Mouse (Mus musculus): Measurements from ENCODE around the gene Chchd3. TPM values are rescaled to one million over a fixed set of nuclear protein-coding genes. Genes with fewer than 3 reads are reported as not detected.

Chchd3 gene
- polyA plus RNA-seq (2014; fragmentation: Nextera tagmentation; extraction: Ambion mirVana): 150 and 154 TPM in 2 replicates

DNA sequence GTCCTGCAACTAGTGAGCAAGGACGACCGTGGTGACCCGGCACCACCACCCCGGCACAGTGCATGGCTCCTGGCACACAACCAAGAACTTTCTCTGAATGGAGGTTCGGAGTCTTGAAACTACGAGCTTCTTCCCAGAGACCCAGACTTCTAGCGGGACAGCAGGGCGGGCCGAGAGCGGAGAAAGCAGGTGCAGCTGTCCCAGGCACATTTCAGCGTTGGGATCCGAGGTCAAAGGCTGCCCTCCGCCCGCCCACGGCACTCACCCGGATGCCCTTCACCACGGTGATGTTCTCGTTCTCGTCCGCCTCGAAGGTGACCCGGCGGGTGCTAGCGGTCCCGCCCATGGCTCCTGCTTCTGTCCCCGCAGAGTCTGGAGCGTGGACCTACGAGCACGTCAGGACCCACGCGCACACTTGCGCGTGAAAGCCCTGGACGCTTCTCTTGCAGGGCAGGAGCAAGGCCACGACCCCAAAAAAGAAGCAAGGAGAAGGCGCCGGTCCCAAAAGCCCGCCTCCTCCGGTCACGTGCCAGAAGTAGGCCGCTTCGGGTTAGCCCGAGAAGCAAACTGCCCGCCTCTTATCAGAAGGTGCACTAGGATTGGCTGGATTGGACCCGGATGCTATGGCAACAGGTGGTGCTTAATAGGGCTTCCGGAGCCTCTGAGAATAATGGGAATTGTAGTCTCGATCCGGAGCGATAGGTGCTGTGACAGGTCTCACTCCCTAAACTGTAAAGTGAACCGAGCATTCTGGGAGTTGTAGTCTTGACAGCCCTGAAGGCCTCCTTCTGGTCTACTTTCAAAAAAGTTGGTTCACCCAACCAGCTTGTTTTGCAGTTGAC, at the start of gene Chchd3:
Gene Chchd3 (minus strand): TSS at position 526 of the 842 bp plus-strand sequence.
- DNase-seq (ENCODE audit: low spot score) (peak; percentile 99), ATAC-seq (peak; percentile 100)
- WGBS: under 1% methylated on average over 50 of the region's 50 CpGs
- H3K4me2 ChIP-seq (ENCODE audit: low read length): peak within 1 kb of the TSS; percentile 83
- H3K9ac ChIP-seq (ENCODE audit: low read length): peak within 1 kb of the TSS; percentile 81
- H3K27me3 ChIP-seq (replicated peaks; ENCODE audit: control insufficient read depth, insufficient read depth, low read length): no peaks in the 10 kb centered on the region
- H3K9me3 ChIP-seq (replicated peaks; ENCODE audit: control insufficient read depth, low read length): no peaks in the 10 kb centered on the region
- peak within 1 kb of the TSS; percentile 93 for H3K4me3 ChIP-seq (ENCODE audit: low read depth, low read length)
- H3K36me3 ChIP-seq (ENCODE audit: control insufficient read depth, insufficient read depth, low read length): peaks cover 2% of the 10 kb centered on the region
- peaks cover 6% of the 10 kb centered on the region for H3K4me1 ChIP-seq (ENCODE audit: control insufficient read depth, insufficient read depth, low read length)
- H3K27ac ChIP-seq (ENCODE audit: low read depth, low read length): no peak within 1 kb of the TSS

DNA sequence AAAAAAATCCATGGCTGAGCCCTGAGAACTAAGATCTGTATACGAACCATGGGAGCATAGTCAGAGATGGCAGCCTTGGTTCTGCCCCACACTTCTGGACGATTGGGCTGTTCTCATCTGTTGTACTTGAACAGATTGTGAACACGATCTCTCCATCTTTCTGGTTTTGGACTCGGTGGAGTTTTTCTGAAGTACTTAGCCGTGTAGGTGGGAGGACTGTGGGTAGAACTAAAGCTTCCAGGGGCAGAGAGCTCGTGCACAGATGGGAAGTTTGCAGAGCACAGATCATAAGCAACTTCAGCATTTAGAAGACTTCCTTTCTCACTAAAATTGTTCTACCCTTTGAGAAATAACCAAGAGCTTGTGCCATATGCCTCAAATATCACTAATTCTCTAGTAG, 44.6 kb upstream of the Chchd3 start:
- H3K27ac ChIP-seq (ENCODE audit: low read depth, low read length): no peak overlapping the region

DNA sequence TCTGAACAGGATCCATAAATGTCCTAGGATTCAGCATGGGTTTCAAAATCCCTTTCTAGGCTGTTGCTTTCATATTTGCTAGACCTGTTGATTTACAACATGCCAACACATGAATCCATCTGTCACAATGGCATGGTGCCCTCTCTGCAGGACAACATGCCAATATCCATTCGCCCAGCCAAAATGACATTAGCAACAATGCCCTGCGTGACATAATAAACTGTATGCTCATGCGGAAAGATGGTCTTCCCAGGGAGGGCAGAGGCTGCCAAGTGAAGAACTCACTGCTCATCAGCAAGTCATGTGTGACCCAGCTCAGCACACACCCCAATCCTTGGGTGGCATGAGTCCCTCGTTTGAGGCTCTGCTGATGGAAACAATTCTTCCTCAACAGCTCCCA, 38.8 kb upstream of the Chchd3 start:
- H3K4me3 ChIP-seq (ENCODE audit: low read depth, low read length): no peak overlapping the region
- no peak overlapping the region for H3K27ac ChIP-seq (ENCODE audit: low read depth, low read length)
- no peak overlapping the region for H3K4me2 ChIP-seq (ENCODE audit: low read length)
- no peaks in the 10 kb centered on the region for H3K4me1 ChIP-seq (ENCODE audit: control insufficient read depth, insufficient read depth, low read length)
- no peak for ATAC-seq
- no peaks in the 10 kb centered on the region for H3K9me3 ChIP-seq (replicated peaks; ENCODE audit: control insufficient read depth, low read length)
- H3K36me3 ChIP-seq (ENCODE audit: control insufficient read depth, insufficient read depth, low read length): no peaks in the 10 kb centered on the region
- no peaks in the 10 kb centered on the region for H3K27me3 ChIP-seq (replicated peaks; ENCODE audit: control insufficient read depth, insufficient read depth, low read length)
- no peak overlapping the region for H3K9ac ChIP-seq (ENCODE audit: low read length)
- WGBS: 70% methylated on average over 4 of the region's 4 CpGs
- peak; percentile 17 for DNase-seq (ENCODE audit: low spot score)

More for the DNA sequence above, 44.6 kb upstream of the Chchd3 start:
- H3K4me2 ChIP-seq (ENCODE audit: low read length): no peak overlapping the region
- DNase-seq (ENCODE audit: low spot score) (no peak), ATAC-seq (no peak)
- H3K4me1 ChIP-seq (ENCODE audit: control insufficient read depth, insufficient read depth, low read length): no peaks in the 10 kb centered on the region
- no peak overlapping the region for H3K4me3 ChIP-seq (ENCODE audit: low read depth, low read length)
- no peaks in the 10 kb centered on the region for H3K9me3 ChIP-seq (replicated peaks; ENCODE audit: control insufficient read depth, low read length)
- 82% methylated on average over 6 of the region's 6 CpGs for WGBS
- no peaks in the 10 kb centered on the region for H3K36me3 ChIP-seq (ENCODE audit: control insufficient read depth, insufficient read depth, low read length)
- no peak overlapping the region for H3K9ac ChIP-seq (ENCODE audit: low read length)
- H3K27me3 ChIP-seq (replicated peaks; ENCODE audit: control insufficient read depth, insufficient read depth, low read length): no peaks in the 10 kb centered on the region

DNA sequence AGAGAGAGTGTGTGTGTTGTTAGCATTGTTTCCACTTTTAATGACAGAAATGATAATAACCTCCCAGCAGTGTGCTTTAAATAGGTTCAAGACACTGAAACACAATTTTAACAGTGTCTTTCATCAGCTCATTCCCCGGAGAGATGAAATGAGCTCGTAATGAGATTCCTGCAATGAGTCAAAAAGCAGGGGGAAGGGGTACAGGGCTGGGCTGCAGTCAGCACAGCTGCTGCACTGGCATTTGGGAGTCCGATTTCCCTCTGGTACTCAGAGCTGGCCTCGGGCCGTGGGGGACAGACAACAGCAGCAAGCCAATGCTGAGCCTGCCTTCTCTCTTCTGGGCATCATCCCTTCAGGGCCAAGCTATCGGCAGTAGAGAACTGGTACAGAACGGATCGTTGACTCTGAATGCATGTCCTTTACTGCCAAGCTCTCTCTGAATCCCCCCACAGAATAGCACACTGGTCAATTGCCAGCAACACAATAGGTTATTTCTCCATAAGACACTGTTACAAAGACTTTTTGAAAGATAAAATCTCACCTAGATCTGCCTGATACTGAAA, 34.7 kb upstream of the Chchd3 start:
- no peak overlapping the region for H3K4me2 ChIP-seq (ENCODE audit: low read length)
- no peaks in the 10 kb centered on the region for H3K4me1 ChIP-seq (ENCODE audit: control insufficient read depth, insufficient read depth, low read length)
- no peak overlapping the region for H3K4me3 ChIP-seq (ENCODE audit: low read depth, low read length)
- no peak overlapping the region for H3K27ac ChIP-seq (ENCODE audit: low read depth, low read length)
- H3K36me3 ChIP-seq (ENCODE audit: control insufficient read depth, insufficient read depth, low read length): no peaks in the 10 kb centered on the region
- DNase-seq (ENCODE audit: low spot score) (peak; percentile 28), ATAC-seq (no peak)
- H3K9ac ChIP-seq (ENCODE audit: low read length): no peak overlapping the region
- no peaks in the 10 kb centered on the region for H3K27me3 ChIP-seq (replicated peaks; ENCODE audit: control insufficient read depth, insufficient read depth, low read length)
- H3K9me3 ChIP-seq (replicated peaks; ENCODE audit: control insufficient read depth, low read length): no peaks in the 10 kb centered on the region
- WGBS: 27% methylated on average over 8 of the region's 8 CpGs

DNA sequence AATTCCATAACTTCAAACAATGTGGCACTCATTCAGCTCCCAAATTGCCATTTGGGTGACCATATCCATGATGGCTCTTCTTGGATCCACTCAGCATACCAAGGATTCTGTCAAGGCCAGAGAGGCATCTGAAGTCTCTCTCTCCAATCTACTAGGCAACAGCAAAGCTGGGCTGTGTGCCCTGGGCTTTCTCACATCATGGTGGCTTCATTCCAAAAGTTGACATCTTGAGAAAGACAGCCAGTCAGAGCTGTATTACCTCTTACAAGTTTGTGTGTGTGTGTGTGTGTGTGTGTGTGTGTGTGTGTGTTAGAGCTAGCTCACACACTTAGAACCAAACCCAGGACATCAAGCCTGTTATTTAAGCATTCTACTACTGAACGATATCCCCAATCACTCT, 20.1 kb upstream of the Chchd3 start:
- Histone ChIP-seq H3K4me2 (ENCODE audit: low read length) (no peak overlapping the region), H3K9me3 (replicated peaks; ENCODE audit: control insufficient read depth, low read length) (no peaks in the 10 kb centered on the region), H3K27ac (ENCODE audit: low read depth, low read length) (no peak overlapping the region), H3K4me1 (ENCODE audit: control insufficient read depth, insufficient read depth, low read length) (no peaks in the 10 kb centered on the region), H3K27me3 (replicated peaks; ENCODE audit: control insufficient read depth, insufficient read depth, low read length) (no peaks in the 10 kb centered on the region), H3K36me3 (ENCODE audit: control insufficient read depth, insufficient read depth, low read length) (no peaks in the 10 kb centered on the region), H3K9ac (ENCODE audit: low read length) (no peak overlapping the region), H3K4me3 (ENCODE audit: low read depth, low read length) (no peak overlapping the region)
- DNase-seq (ENCODE audit: low spot score): peak; percentile 81
- 89% methylated on average over 1 of the region's 1 CpGs for WGBS
- peak; percentile 46; the same call in 1 of the 2 replicates for ATAC-seq

DNA sequence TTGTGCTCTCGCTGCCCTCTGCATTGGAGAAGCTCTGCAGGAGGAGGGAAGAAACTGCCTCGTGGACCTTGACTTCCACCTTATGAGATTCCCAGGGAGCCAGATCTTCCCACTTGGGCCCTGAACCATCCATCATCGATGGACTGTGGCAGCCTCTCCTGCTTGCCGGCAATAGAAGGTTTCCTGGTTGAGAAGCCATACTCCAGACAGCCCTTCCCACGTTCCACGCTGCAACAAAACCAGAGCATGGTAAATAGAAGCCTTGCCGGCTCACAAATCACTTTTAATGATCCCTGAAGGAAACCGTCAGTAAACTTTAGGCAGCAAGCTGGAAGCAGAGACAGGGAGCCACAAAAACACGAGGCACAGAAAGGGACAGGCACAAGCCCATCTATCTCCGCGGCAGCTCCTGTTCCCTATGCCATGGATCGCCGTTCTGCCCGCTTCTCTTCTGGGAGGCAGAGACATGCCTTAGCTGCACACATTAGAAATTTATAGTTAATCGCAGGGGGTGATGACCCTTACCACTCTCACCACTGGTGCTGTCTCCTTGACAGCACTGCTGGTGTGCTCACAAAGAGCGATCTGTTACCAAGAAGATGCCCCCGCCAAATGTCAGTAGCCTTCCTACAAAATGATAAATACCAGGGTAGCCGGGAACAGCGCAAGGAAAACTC, 18.3 kb upstream of the Chchd3 start:
- H3K9ac ChIP-seq (ENCODE audit: low read length): no peak overlapping the region
- no peaks in the 10 kb centered on the region for H3K36me3 ChIP-seq (ENCODE audit: control insufficient read depth, insufficient read depth, low read length)
- no peaks in the 10 kb centered on the region for H3K9me3 ChIP-seq (replicated peaks; ENCODE audit: control insufficient read depth, low read length)
- no peak overlapping the region for H3K4me2 ChIP-seq (ENCODE audit: low read length)
- DNase-seq (ENCODE audit: low spot score) (no peak), ATAC-seq (no peak)
- H3K27me3 ChIP-seq (replicated peaks; ENCODE audit: control insufficient read depth, insufficient read depth, low read length): no peaks in the 10 kb centered on the region
- no peaks in the 10 kb centered on the region for H3K4me1 ChIP-seq (ENCODE audit: control insufficient read depth, insufficient read depth, low read length)
- H3K4me3 ChIP-seq (ENCODE audit: low read depth, low read length): no peak overlapping the region
- 89% methylated on average over 19 of the region's 19 CpGs for WGBS
- no peak overlapping the region for H3K27ac ChIP-seq (ENCODE audit: low read depth, low read length)

DNA sequence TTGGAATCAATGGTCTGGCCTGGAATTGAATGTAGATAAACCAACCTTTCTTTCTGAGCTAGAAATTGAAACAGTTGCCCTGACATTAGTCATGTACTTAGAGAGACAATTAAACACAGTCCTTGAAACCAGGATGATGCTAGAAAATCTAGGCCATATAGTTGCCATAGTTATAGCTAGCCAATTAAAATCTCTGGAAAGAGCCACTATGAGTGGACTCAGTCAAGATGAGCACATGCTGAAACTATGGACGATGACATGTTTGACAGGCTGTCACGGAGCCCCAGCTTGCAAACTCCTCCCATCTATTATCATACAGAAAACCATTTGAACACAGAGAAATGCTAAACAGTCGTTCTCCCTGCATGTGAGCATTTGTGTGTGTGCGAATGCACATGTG, 6.4 kb upstream of the Chchd3 start:
- 69% methylated on average over 4 of the region's 4 CpGs for WGBS
- H3K9me3 ChIP-seq (replicated peaks; ENCODE audit: control insufficient read depth, low read length): no peaks in the 10 kb centered on the region
- no peak overlapping the region for H3K27ac ChIP-seq (ENCODE audit: low read depth, low read length)
- H3K4me3 ChIP-seq (ENCODE audit: low read depth, low read length): no peak overlapping the region
- H3K36me3 ChIP-seq (ENCODE audit: control insufficient read depth, insufficient read depth, low read length): no peaks in the 10 kb centered on the region
- H3K4me2 ChIP-seq (ENCODE audit: low read length): no peak overlapping the region
- H3K9ac ChIP-seq (ENCODE audit: low read length): no peak overlapping the region
- DNase-seq (ENCODE audit: low spot score) (no peak), ATAC-seq (no peak)
- H3K4me1 ChIP-seq (ENCODE audit: control insufficient read depth, insufficient read depth, low read length): no peaks in the 10 kb centered on the region
- no peaks in the 10 kb centered on the region for H3K27me3 ChIP-seq (replicated peaks; ENCODE audit: control insufficient read depth, insufficient read depth, low read length)

DNA sequence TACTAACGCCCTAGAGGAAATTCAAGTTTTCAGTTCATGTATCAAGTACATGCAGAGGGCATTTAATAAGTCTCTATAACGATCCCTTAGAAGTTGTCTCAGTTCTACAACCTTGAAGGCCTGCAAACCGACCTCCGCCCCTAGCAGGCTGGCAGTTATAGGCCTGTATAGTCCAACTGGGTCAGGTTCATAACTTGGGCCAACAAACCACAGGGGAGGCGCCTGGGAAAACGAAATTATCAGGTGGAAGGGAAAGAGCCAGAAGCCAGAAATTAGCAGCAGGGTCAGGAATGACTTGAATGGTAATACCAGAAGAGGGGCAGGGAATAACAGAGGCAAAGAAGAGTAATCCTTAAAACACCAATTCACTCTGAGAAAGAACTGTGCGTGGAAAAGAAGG, 784 bp downstream of the Chchd3 start:
- Histone ChIP-seq H3K4me2 (ENCODE audit: low read length) (peak overlapping the region; percentile 83), H3K36me3 (ENCODE audit: control insufficient read depth, insufficient read depth, low read length) (peaks cover 8% of the 10 kb centered on the region), H3K4me3 (ENCODE audit: low read depth, low read length) (peak overlapping the region; percentile 93), H3K27me3 (replicated peaks; ENCODE audit: control insufficient read depth, insufficient read depth, low read length) (no peaks in the 10 kb centered on the region), H3K9me3 (replicated peaks; ENCODE audit: control insufficient read depth, low read length) (no peaks in the 10 kb centered on the region), H3K4me1 (ENCODE audit: control insufficient read depth, insufficient read depth, low read length) (peaks cover 6% of the 10 kb centered on the region), H3K27ac (ENCODE audit: low read depth, low read length) (no peak overlapping the region), H3K9ac (ENCODE audit: low read length) (peak overlapping the region; percentile 81)
- no peak for ATAC-seq
- no peak for DNase-seq (ENCODE audit: low spot score)
- 38% methylated on average over 7 of the region's 7 CpGs for WGBS

DNA sequence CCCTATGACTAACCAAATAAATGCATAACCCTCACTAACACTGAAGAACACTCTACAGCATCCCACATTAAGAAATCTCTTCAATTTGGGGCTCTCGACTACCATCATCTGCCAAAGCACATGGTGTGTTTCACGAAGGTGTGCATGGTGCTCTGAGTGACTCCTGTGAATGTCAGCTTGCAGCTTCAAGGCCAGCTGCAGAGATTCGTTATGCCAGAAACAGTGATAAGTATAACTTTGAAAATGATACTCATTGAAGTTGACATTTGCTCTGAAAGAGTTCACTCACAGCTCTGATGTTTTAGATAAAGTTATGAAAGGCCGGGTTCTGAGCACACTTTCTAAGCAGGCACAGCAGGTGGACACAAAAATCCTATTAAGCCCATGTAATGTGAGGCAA, 3.7 kb downstream of the Chchd3 start:
- ATAC-seq (no peak), DNase-seq (ENCODE audit: low spot score) (no peak)
- H3K4me3 ChIP-seq (ENCODE audit: low read depth, low read length): no peak overlapping the region
- H3K9ac ChIP-seq (ENCODE audit: low read length): no peak overlapping the region
- peaks cover 6% of the 10 kb centered on the region for H3K4me1 ChIP-seq (ENCODE audit: control insufficient read depth, insufficient read depth, low read length)
- peaks cover 11% of the 10 kb centered on the region for H3K36me3 ChIP-seq (ENCODE audit: control insufficient read depth, insufficient read depth, low read length)
- no peak overlapping the region for H3K4me2 ChIP-seq (ENCODE audit: low read length)
- no peaks in the 10 kb centered on the region for H3K27me3 ChIP-seq (replicated peaks; ENCODE audit: control insufficient read depth, insufficient read depth, low read length)
- no peaks in the 10 kb centered on the region for H3K9me3 ChIP-seq (replicated peaks; ENCODE audit: control insufficient read depth, low read length)
- H3K27ac ChIP-seq (ENCODE audit: low read depth, low read length): no peak overlapping the region
- 81% methylated on average over 4 of the region's 4 CpGs for WGBS
